Mouse (Mus musculus): ENCODE data around the gene Zcwpw1. TPM values are rescaled to one million over a fixed set of nuclear protein-coding genes. Genes with fewer than 3 reads are reported as not detected.
A peak's percentile ranks its signal among the peaks of the same experiment; 100 is the strongest.

Zcwpw1 gene
- polyA plus RNA-seq, 1 experiment from 2014 or later = 2.7 TPM

GRCm38 (mm10) chr5:137777267-137777845 lies 10.2 kb upstream of the Zcwpw1 start:
- H3K4me2 ChIP-seq (replicated peaks; ENCODE audit: low read depth) = no peak overlapping the region

DNA sequence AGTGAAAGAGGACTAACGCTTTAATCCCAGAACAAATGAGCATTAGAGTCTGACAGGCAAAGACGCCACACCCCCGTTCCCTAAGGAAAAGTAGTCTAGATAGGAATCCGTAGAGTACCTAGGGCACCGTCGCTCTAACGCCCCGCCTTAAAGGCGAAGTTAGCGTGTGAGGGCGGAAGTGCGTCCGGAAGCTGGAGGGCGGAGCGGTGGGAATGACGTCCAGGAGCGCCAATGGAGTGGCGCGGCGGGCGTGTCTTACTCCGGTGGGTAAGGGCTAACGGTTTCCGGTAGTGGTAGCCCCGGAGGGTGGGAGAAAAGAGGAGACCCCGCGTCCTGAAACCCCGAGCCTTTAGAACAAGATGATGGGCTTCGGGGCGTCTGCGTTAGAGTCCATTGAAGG lies 9.0 kb upstream of the Zcwpw1 start, which contains the start of gene Ppp1r35:
Gene Ppp1r35 (plus strand): TSS at position 215 of the 400 bp plus-strand sequence.
- no peaks in the 10 kb centered on the region for H3K27me3 ChIP-seq (ENCODE audit: control insufficient read depth, insufficient read depth, low read length)
- no peaks in the 10 kb centered on the region for H3K9me3 ChIP-seq (ENCODE audit: control insufficient read depth, low read length)
- DNase-seq (ENCODE audit: low spot score) (peak; percentile 97), ATAC-seq (ENCODE audit: low FRiP score, low TSS enrichment) (peak; percentile 93)
- no peak for TF ChIP-seq CTCF (IDR thresholded peaks at IDR 0.05; ENCODE audit: low read depth)
- TF ChIP-seq EP300 (optimal IDR thresholded peaks at IDR 0.05) = no peak
- WGBS = under 1% methylated on average over 31 of the region's 31 CpGs
- 0 out of 2 replicates have a peak, but pooled peaks cover 2% of the 10 kb centered on the region for H3K4me1 ChIP-seq (replicated peaks; ENCODE audit: control insufficient read depth, insufficient read depth)
- peak within 1 kb of the TSS; percentile 92 for H3K4me2 ChIP-seq (replicated peaks; ENCODE audit: low read depth)
- H3K36me3 ChIP-seq (ENCODE audit: control insufficient read depth, insufficient read depth, low read length) = peaks cover 15% of the 10 kb centered on the region
- peak within 1 kb of the TSS; percentile 93 for H3K4me3 ChIP-seq (ENCODE audit: low read depth, low read length)
- H3K9ac ChIP-seq (ENCODE audit: low read length) = peak within 1 kb of the TSS; percentile 82
- peak within 1 kb of the TSS; percentile 84 for H3K27ac ChIP-seq (replicated peaks)

More at GRCm38 (mm10) chr5:137777267-137777845, 10.2 kb upstream of the Zcwpw1 start:
- Histone ChIP-seq H3K4me1 (replicated peaks; ENCODE audit: control insufficient read depth, insufficient read depth) (no peaks in the 10 kb centered on the region), H3K36me3 (ENCODE audit: control insufficient read depth, insufficient read depth, low read length) (peaks cover 6% of the 10 kb centered on the region; the same call in 1 of the 2 replicates), H3K27me3 (ENCODE audit: control insufficient read depth, insufficient read depth, low read length) (no peaks in the 10 kb centered on the region), H3K9me3 (ENCODE audit: control insufficient read depth, low read length) (no peaks in the 10 kb centered on the region), H3K4me3 (ENCODE audit: low read depth, low read length) (no peak overlapping the region), H3K9ac (ENCODE audit: low read length) (no peak overlapping the region), H3K27ac (replicated peaks) (no peak overlapping the region)
- WGBS = 59% methylated on average over 7 of the region's 7 CpGs
- TF ChIP-seq EP300 (optimal IDR thresholded peaks at IDR 0.05) (no peak), CTCF (IDR thresholded peaks at IDR 0.05; ENCODE audit: low read depth) (no peak)
- ATAC-seq (ENCODE audit: low FRiP score, low TSS enrichment) = no peak
- no peak for DNase-seq (ENCODE audit: low spot score)

GRCm38 (mm10) chr5:137779053-137779933 lies 8.3 kb upstream of the Zcwpw1 start:
- H3K27me3 ChIP-seq (ENCODE audit: control insufficient read depth, insufficient read depth, low read length) = no peaks in the 10 kb centered on the region
- DNase-seq (ENCODE audit: low spot score) (peak; percentile 55), ATAC-seq (ENCODE audit: low FRiP score, low TSS enrichment) (peak; percentile 36)
- H3K36me3 ChIP-seq (ENCODE audit: control insufficient read depth, insufficient read depth, low read length) = peaks cover 15% of the 10 kb centered on the region
- no peak for TF ChIP-seq CTCF (IDR thresholded peaks at IDR 0.05; ENCODE audit: low read depth)
- TF ChIP-seq EP300 (optimal IDR thresholded peaks at IDR 0.05) = no peak
- H3K9me3 ChIP-seq (ENCODE audit: control insufficient read depth, low read length) = no peaks in the 10 kb centered on the region
- H3K4me3 ChIP-seq (ENCODE audit: low read depth, low read length) = peak overlapping the region; percentile 93
- peak overlapping the region; percentile 84 for H3K27ac ChIP-seq (replicated peaks)
- H3K9ac ChIP-seq (ENCODE audit: low read length) = peak overlapping the region; percentile 82
- under 1% methylated on average over 59 of the region's 83 CpGs for WGBS
- peaks cover 4% of the 10 kb centered on the region; the same call in 1 of the 2 replicates for H3K4me1 ChIP-seq (replicated peaks; ENCODE audit: control insufficient read depth, insufficient read depth)
- H3K4me2 ChIP-seq (replicated peaks; ENCODE audit: low read depth) = peak overlapping the region; percentile 92

GRCm38 (mm10) chr5:137781661-137782060 lies 5.9 kb upstream of the Zcwpw1 start:
- WGBS = 86% methylated on average over 7 of the region's 7 CpGs
- peaks cover 15% of the 10 kb centered on the region for H3K36me3 ChIP-seq (ENCODE audit: control insufficient read depth, insufficient read depth, low read length)
- H3K27ac ChIP-seq (replicated peaks) = no peak overlapping the region
- DNase-seq (ENCODE audit: low spot score) (no peak), ATAC-seq (ENCODE audit: low FRiP score, low TSS enrichment) (no peak)
- H3K4me2 ChIP-seq (replicated peaks; ENCODE audit: low read depth) = no peak overlapping the region
- H3K9me3 ChIP-seq (ENCODE audit: control insufficient read depth, low read length) = no peaks in the 10 kb centered on the region
- no peak for TF ChIP-seq CTCF (IDR thresholded peaks at IDR 0.05; ENCODE audit: low read depth)
- H3K9ac ChIP-seq (ENCODE audit: low read length) = no peak overlapping the region
- H3K4me1 ChIP-seq (replicated peaks; ENCODE audit: control insufficient read depth, insufficient read depth) = peaks cover 10% of the 10 kb centered on the region; the same call in 1 of the 2 replicates
- H3K4me3 ChIP-seq (ENCODE audit: low read depth, low read length) = no peak overlapping the region
- no peaks in the 10 kb centered on the region for H3K27me3 ChIP-seq (ENCODE audit: control insufficient read depth, insufficient read depth, low read length)

DNA sequence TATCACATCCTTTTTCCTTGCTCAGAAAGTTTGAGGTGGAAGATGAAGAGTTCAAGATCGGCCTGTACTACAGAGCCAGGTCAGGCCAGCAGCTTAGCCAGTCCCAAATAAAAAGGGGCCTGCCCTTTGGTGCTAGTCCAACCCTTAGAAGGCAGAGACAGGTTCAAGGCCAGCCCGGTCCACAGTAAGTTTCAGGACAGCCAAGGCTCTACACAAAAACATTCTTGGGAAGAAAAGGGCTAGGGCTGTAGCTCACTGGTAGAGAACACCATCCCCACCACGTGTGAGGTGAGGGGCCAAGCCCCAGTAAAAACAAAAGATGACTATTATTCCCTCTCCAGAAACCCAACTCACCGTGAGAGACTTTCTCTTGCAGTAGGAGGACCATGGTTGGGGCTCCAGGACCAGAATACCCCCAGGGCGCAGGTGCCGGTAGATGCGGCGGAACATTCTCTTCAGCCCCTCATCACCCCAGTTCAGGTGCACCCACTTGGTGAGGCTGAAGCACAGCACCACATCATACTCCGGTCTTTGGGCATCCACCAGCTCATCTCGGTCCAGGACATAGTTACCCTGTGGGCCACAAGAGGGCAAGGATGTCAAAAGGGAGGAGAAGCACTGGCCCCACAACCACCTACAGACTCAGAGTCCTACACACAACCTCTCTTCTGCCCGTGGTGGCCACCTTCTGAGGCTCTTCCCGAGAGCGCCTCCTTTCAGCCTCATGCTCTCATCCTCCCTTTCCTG lies 4.6 kb upstream of the Zcwpw1 start:
- DNase-seq (ENCODE audit: low spot score) = no peak

More for the DNA sequence above, 4.6 kb upstream of the Zcwpw1 start:
- no peak overlapping the region for H3K4me3 ChIP-seq (ENCODE audit: low read depth, low read length)
- no peaks in the 10 kb centered on the region for H3K27me3 ChIP-seq (ENCODE audit: control insufficient read depth, insufficient read depth, low read length)
- H3K4me2 ChIP-seq (replicated peaks; ENCODE audit: low read depth) = peak overlapping the region; percentile 87; the same call in 1 of the 2 replicates
- TF ChIP-seq EP300 (optimal IDR thresholded peaks at IDR 0.05) (no peak), CTCF (IDR thresholded peaks at IDR 0.05; ENCODE audit: low read depth) (no peak)
- no peaks in the 10 kb centered on the region for H3K9me3 ChIP-seq (ENCODE audit: control insufficient read depth, low read length)
- H3K36me3 ChIP-seq (ENCODE audit: control insufficient read depth, insufficient read depth, low read length) = peaks cover 15% of the 10 kb centered on the region
- no peak overlapping the region for H3K27ac ChIP-seq (replicated peaks)
- peak overlapping the region; percentile 3; the same call in 1 of the 2 replicates for H3K9ac ChIP-seq (ENCODE audit: low read length)
- ATAC-seq (ENCODE audit: low FRiP score, low TSS enrichment) = no peak
- 76% methylated on average over 13 of the region's 13 CpGs for WGBS
- H3K4me1 ChIP-seq (replicated peaks; ENCODE audit: control insufficient read depth, insufficient read depth) = peaks cover 10% of the 10 kb centered on the region; the same call in 1 of the 2 replicates
